ENCODE assay signal across 17 mouse cellular contexts in genomic region chr10:102184726-102185125, GRCm38 (mm10).
DNase-seq lines count a peak whose midpoint lies in the region; ATAC-seq and TF ChIP-seq lines count a peak whose summit lies in the region.
"Had no signal": no experiment of that assay in that cellular context is flagged by ENCODE, and none has a peak within 500 bp of the region (broad histone marks: within the 10 kb centered on the region; RNA-seq: fewer than 3 reads in every experiment).

No protein-coding gene starts in this region.

- H3K9ac ChIP-seq in forebrain, embryonic 12.5 days = no peak overlapping the region
- H3K9ac ChIP-seq in forebrain, postnatal 0 days = no peak overlapping the region
- H3K9ac ChIP-seq in midbrain, embryonic 16.5 days (ENCODE audit: low read depth, low read length) = no peak overlapping the region
- H3K9ac ChIP-seq: lung, embryonic 14.5 days had no signal

- no peak overlapping the region for H3K4me2 ChIP-seq in forebrain, embryonic 12.5 days
- no peak overlapping the region for H3K4me2 ChIP-seq in forebrain, postnatal 0 days (ENCODE audit: low read depth)
- H3K4me2 ChIP-seq in midbrain, embryonic 16.5 days (ENCODE audit: low read length) = no peak overlapping the region
- H3K4me2 ChIP-seq: lung, embryonic 14.5 days had no signal

- H3K9me3 ChIP-seq in forebrain, embryonic 12.5 days = no peaks in the 10 kb centered on the region
- H3K9me3 ChIP-seq in forebrain, postnatal 0 days (ENCODE audit: low read length) = no peaks in the 10 kb centered on the region
- no peaks in the 10 kb centered on the region for H3K9me3 ChIP-seq in midbrain, embryonic 16.5 days (replicated peaks; ENCODE audit: control insufficient read depth, low read length, poor library complexity, severe bottlenecking)

- DNase-seq in layer of hippocampus, adult 2 months (ENCODE audit: low spot score in 2 of 2) = peak in 1 of 2 experiments; percentile 1
- DNase-seq in layer of hippocampus, postnatal 25 days (ENCODE audit: extremely low spot score in 1 of 2, low spot score in 1 of 2) = no peak
- DNase-seq in forebrain, postnatal 0 days = peak; percentile 24
- no peak for DNase-seq in urinary bladder, adult 2 months (ENCODE audit: low spot score)
- no peak for DNase-seq in heart, postnatal 36 days
- DNase-seq: adrenal gland, postnatal 25 days; cerebellum, adult 11 months; heart, adult 18-20 months; kidney, postnatal 10 days; liver; lung, embryonic 14.5 days; right cerebral cortex, postnatal 4 days had no signal

- H3K4me1 ChIP-seq in forebrain, embryonic 12.5 days = no peaks in the 10 kb centered on the region
- H3K4me1 ChIP-seq in forebrain, postnatal 0 days (ENCODE audit: insufficient read depth) = no peaks in the 10 kb centered on the region
- peaks cover 2% of the 10 kb centered on the region; the same call in 1 of the 2 replicates for H3K4me1 ChIP-seq in midbrain, embryonic 16.5 days (ENCODE audit: control insufficient read depth, insufficient read depth, low read length)

- WGBS in forebrain, embryonic 12.5 days = 68% methylated on average over 3 of the region's 3 CpGs
- 22% methylated on average over 3 of the region's 3 CpGs for WGBS in forebrain, postnatal 0 days
- WGBS in midbrain, embryonic 16.5 days = 58% methylated on average over 3 of the region's 3 CpGs

- ATAC-seq in forebrain, embryonic 12.5 days (ENCODE audit: low FRiP score) = peak; percentile 60; the same call in 1 of the 2 replicates
- peak; percentile 75 for ATAC-seq in forebrain, postnatal 0 days
- ATAC-seq in midbrain, embryonic 16.5 days = peak; percentile 68
- no peak for ATAC-seq in megakaryocyte, adult 5-6 weeks (ENCODE audit: poor library complexity, severe bottlenecking)
- ATAC-seq: CD4-positive, CD25-positive, alpha-beta regulatory T cell, adult 4 months; intestine, embryonic 16.5 days had no signal

- peak overlapping the region; percentile 6; the same call in 1 of the 2 replicates for H3K4me3 ChIP-seq in layer of hippocampus, adult 2 months
- no peak overlapping the region for H3K4me3 ChIP-seq in forebrain, embryonic 12.5 days (replicated peaks)
- H3K4me3 ChIP-seq in forebrain, postnatal 0 days (ENCODE audit: low read depth, low read length) = no peak overlapping the region
- H3K4me3 ChIP-seq in midbrain, embryonic 16.5 days (ENCODE audit: low read depth, low read length) = no peak overlapping the region

- no peaks in the 10 kb centered on the region for H3K27me3 ChIP-seq in forebrain, embryonic 12.5 days
- H3K27me3 ChIP-seq in forebrain, postnatal 0 days (ENCODE audit: insufficient read depth, low read length) = no peaks in the 10 kb centered on the region
- no peaks in the 10 kb centered on the region for H3K27me3 ChIP-seq in midbrain, embryonic 16.5 days (ENCODE audit: control insufficient read depth, insufficient read depth, low read depth, low read length)

- H3K36me3 ChIP-seq in forebrain, embryonic 12.5 days (replicated peaks) = no peaks in the 10 kb centered on the region
- H3K36me3 ChIP-seq in forebrain, postnatal 0 days (ENCODE audit: insufficient read depth) = no peaks in the 10 kb centered on the region
- H3K36me3 ChIP-seq in midbrain, embryonic 16.5 days (ENCODE audit: control insufficient read depth, insufficient read depth, low read length) = no peaks in the 10 kb centered on the region

- TF ChIP-seq CTCF in layer of hippocampus, adult 2 months (conservative IDR thresholded peaks at IDR 0.05) = no peak
- no peak for TF ChIP-seq CTCF in forebrain, postnatal 0 days (IDR thresholded peaks at IDR 0.05; ENCODE audit: low read depth)

- H3K27ac ChIP-seq in layer of hippocampus, adult 2 months = 0 out of 2 replicates have a peak overlapping the region, but pooled peaks have one; percentile 10
- H3K27ac ChIP-seq in forebrain, embryonic 12.5 days = no peak overlapping the region
- peak overlapping the region; percentile 9; the same call in 1 of the 2 replicates for H3K27ac ChIP-seq in forebrain, postnatal 0 days (ENCODE audit: low read depth, low read length)
- no peak overlapping the region for H3K27ac ChIP-seq in midbrain, embryonic 16.5 days (ENCODE audit: low read length)

- intact Hi-C loops in heart, postnatal 36 days (cut with DNase I) = no loop called here

Comparison
In these comparisons a context has a peak if more than half of its experiments do, and no peak if none do; other contexts are left out.
1. H3K27ac ChIP-seq: peak in layer of hippocampus, adult 2 months (single experiment) and forebrain, postnatal 0 days (single experiment); none in forebrain, embryonic 12.5 days (single experiment) and midbrain, embryonic 16.5 days (single experiment).